Mouse (Mus musculus) limb, embryonic 13.5 days (tissue): ENCODE results near the gene Lsamp. TPM values are rescaled to one million over a fixed set of nuclear protein-coding genes. Genes with fewer than 3 reads are reported as not detected.

Experiments used
- ATAC-seq: fragments of 200-750 bp; cut with Nextera tagmentation; 2 replicates; pipeline ENCODE4 v1.8.0; 2017; ENCODE audit warnings: low read depth, moderate number of reproducible peaks, moderate TSS enrichment; ENCODE audit not compliant: low FRiP score
- H3K27ac ChIP-seq: fragments of 300-500 bp; sonication (generic); 2 replicates; pipeline ENCODE4 v1.5.1; 2015; ENCODE audit warnings: inconsistent platforms, mild to moderate bottlenecking, moderate library complexity
- H3K27me3 ChIP-seq: fragments of 300-500 bp; sonication (generic); 2 replicates; pipeline ENCODE4 v1.6.1; 2015; ENCODE audit warnings: mild to moderate bottlenecking, inconsistent platforms
- H3K36me3 ChIP-seq: fragments of 300-500 bp; sonication (generic); 2 replicates; pipeline ENCODE4 v1.6.1; 2015; ENCODE audit warnings: inconsistent platforms, mild to moderate bottlenecking, moderate library complexity
- H3K4me1 ChIP-seq: fragments of 300-500 bp; sonication (generic); 2 replicates; pipeline ENCODE4 v1.6.1; 2015; ENCODE audit warnings: inconsistent platforms
- H3K4me2 ChIP-seq: fragments of 300-500 bp; sonication (generic); replicated peaks from 2 replicates; pipeline ENCODE4 v1.6.1; 2015; ENCODE audit warnings: inconsistent platforms, mild to moderate bottlenecking, moderate library complexity
- H3K4me3 ChIP-seq: fragments of 300-500 bp; sonication (generic); 2 replicates; pipeline ENCODE4 v1.5.1; 2015; ENCODE audit warnings: moderate library complexity, mild to moderate bottlenecking, inconsistent platforms
- H3K9ac ChIP-seq: fragments of 300-500 bp; sonication (generic); 2 replicates; pipeline ENCODE4 v1.6.1; 2015; ENCODE audit warnings: mild to moderate bottlenecking, inconsistent platforms
- H3K9me3 ChIP-seq: fragments of 300-500 bp; sonication (generic); 2 replicates; pipeline ENCODE4 v1.6.1; 2016; ENCODE audit warnings: inconsistent platforms
- WGBS: fragments of 180-500 bp; shearing (Covaris S2); methylation state at CpG from one replicate; pipeline ENCODE4 v1.1.7; 2015; 5-methylcytosine and 5-hydroxymethylcytosine counted together
- polyA plus RNA-seq: library from polyadenylated mRNA; unstranded; fragments of >200 nt; fragmentation: Nextera tagmentation; extraction: Ambion mirVana; gene quantifications from 2 replicates; pipeline ENCODE4 v1.2.1, GENCODE M21; 2015

The Lsamp gene
- polyA plus RNA-seq, 1 experiment from 2014 or later, result 11.3 TPM

- no peaks in the 10 kb centered on the region for H3K36me3 ChIP-seq
- H3K4me1 ChIP-seq, result no peaks in the 10 kb centered on the region
- no peak overlapping the region for H3K9ac ChIP-seq
- H3K4me2 ChIP-seq, result no peak overlapping the region
- no peak overlapping the region for H3K4me3 ChIP-seq
- H3K27me3 ChIP-seq, result no peaks in the 10 kb centered on the region
- ATAC-seq, result no peak
- WGBS, result 61% methylated on average over 5 of the region's 5 CpGs
- no peak overlapping the region for H3K27ac ChIP-seq
- H3K9me3 ChIP-seq, result no peaks in the 10 kb centered on the region
These were observed 1433.2 kb downstream of the Lsamp start for GRCm38 (mm10) chr16:41417363-41417762.

- Histone ChIP-seq H3K9me3 (no peaks in the 10 kb centered on the region), H3K9ac (no peak overlapping the region), H3K4me2 (no peak overlapping the region), H3K27me3 (no peaks in the 10 kb centered on the region), H3K27ac (no peak overlapping the region), H3K4me3 (no peak overlapping the region), H3K4me1 (no peaks in the 10 kb centered on the region), H3K36me3 (no peaks in the 10 kb centered on the region)
- ATAC-seq, result no peak
- 80% methylated on average over 2 of the region's 2 CpGs for WGBS
These were observed 1483.2 kb downstream of the Lsamp start for GRCm38 (mm10) chr16:41467391-41467790.

GRCm38 (mm10) chr16:41478694-41479093, 1494.5 kb downstream of the Lsamp start:
- H3K27me3 ChIP-seq, result no peaks in the 10 kb centered on the region
- H3K4me2 ChIP-seq, result no peak overlapping the region
- H3K27ac ChIP-seq, result no peak overlapping the region
- H3K9me3 ChIP-seq, result no peaks in the 10 kb centered on the region
- H3K4me3 ChIP-seq, result no peak overlapping the region
- ATAC-seq, result no peak
- H3K9ac ChIP-seq, result no peak overlapping the region
- no peaks in the 10 kb centered on the region for H3K36me3 ChIP-seq
- no peaks in the 10 kb centered on the region for H3K4me1 ChIP-seq
- 64% methylated on average over 5 of the region's 5 CpGs for WGBS

GRCm38 (mm10) chr16:41481832-41482231, 1497.7 kb downstream of the Lsamp start:
- Histone ChIP-seq H3K9ac (no peak overlapping the region), H3K4me1 (no peaks in the 10 kb centered on the region), H3K36me3 (no peaks in the 10 kb centered on the region), H3K4me2 (no peak overlapping the region), H3K4me3 (no peak overlapping the region), H3K9me3 (no peaks in the 10 kb centered on the region), H3K27ac (no peak overlapping the region), H3K27me3 (no peaks in the 10 kb centered on the region)
- ATAC-seq, result no peak
- 90% methylated on average over 1 of the region's 1 CpGs for WGBS

GRCm38 (mm10) chr16:41510915-41511552, 1526.9 kb downstream of the Lsamp start:
- Histone ChIP-seq H3K9me3 (no peaks in the 10 kb centered on the region), H3K4me2 (peak overlapping the region; percentile 28), H3K36me3 (no peaks in the 10 kb centered on the region), H3K4me1 (peaks cover 9% of the 10 kb centered on the region), H3K9ac (no peak overlapping the region), H3K27me3 (peaks cover 13% of the 10 kb centered on the region; the same call in 1 of the 2 replicates), H3K27ac (no peak overlapping the region), H3K4me3 (no peak overlapping the region)
- ATAC-seq, result peak; percentile 78; the same call in 1 of the 2 replicates
- 9% methylated on average over 6 of the region's 6 CpGs for WGBS

- no peak overlapping the region for H3K27ac ChIP-seq
- H3K36me3 ChIP-seq, result no peaks in the 10 kb centered on the region
- no peak overlapping the region for H3K4me3 ChIP-seq
- 36% methylated on average over 4 of the region's 4 CpGs for WGBS
- no peaks in the 10 kb centered on the region for H3K9me3 ChIP-seq
- H3K9ac ChIP-seq, result no peak overlapping the region
- H3K4me2 ChIP-seq, result no peak overlapping the region
- H3K27me3 ChIP-seq, result no peaks in the 10 kb centered on the region
- ATAC-seq, result no peak
- no peaks in the 10 kb centered on the region for H3K4me1 ChIP-seq
These were observed 1537.4 kb downstream of the Lsamp start for GRCm38 (mm10) chr16:41521566-41521965.

- no peaks in the 10 kb centered on the region for H3K27me3 ChIP-seq
- no peaks in the 10 kb centered on the region for H3K36me3 ChIP-seq
- no peak for ATAC-seq
- H3K9ac ChIP-seq, result no peak overlapping the region
- no peaks in the 10 kb centered on the region for H3K9me3 ChIP-seq
- no peak overlapping the region for H3K4me2 ChIP-seq
- H3K4me1 ChIP-seq, result no peaks in the 10 kb centered on the region
- 74% methylated on average over 10 of the region's 10 CpGs for WGBS
- H3K27ac ChIP-seq, result no peak overlapping the region
- H3K4me3 ChIP-seq, result no peak overlapping the region
These were observed 1540.1 kb downstream of the Lsamp start for GRCm38 (mm10) chr16:41524266-41524665.

GRCm38 (mm10) chr16:41532661-41533551, 1548.7 kb downstream of the Lsamp start:
- Histone ChIP-seq H3K4me2 (peak overlapping the region; percentile 80), H3K9me3 (no peaks in the 10 kb centered on the region), H3K4me1 (0 out of 2 replicates have a peak, but pooled peaks cover 3% of the 10 kb centered on the region), H3K4me3 (peak overlapping the region; percentile 60), H3K27ac (peak overlapping the region; percentile 61), H3K9ac (peak overlapping the region; percentile 74), H3K27me3 (peaks cover 19% of the 10 kb centered on the region), H3K36me3 (no peaks in the 10 kb centered on the region)
- ATAC-seq, result peak; percentile 83
- 1% methylated on average over 38 of the region's 38 CpGs for WGBS

- Histone ChIP-seq H3K9me3 (no peaks in the 10 kb centered on the region), H3K4me2 (peak overlapping the region; percentile 80), H3K27me3 (peaks cover 19% of the 10 kb centered on the region), H3K9ac (peak overlapping the region; percentile 74), H3K4me3 (peak overlapping the region; percentile 60), H3K27ac (no peak overlapping the region), H3K4me1 (0 out of 2 replicates have a peak, but pooled peaks cover 3% of the 10 kb centered on the region), H3K36me3 (no peaks in the 10 kb centered on the region)
- WGBS, result 15% methylated on average over 6 of the region's 6 CpGs
- ATAC-seq, result no peak
These were observed 1549.5 kb downstream of the Lsamp start for GRCm38 (mm10) chr16:41533686-41534085.

- ATAC-seq, result no peak
- WGBS, result 63% methylated on average over 1 of the region's 1 CpGs
- Histone ChIP-seq H3K27me3 (peaks cover 19% of the 10 kb centered on the region), H3K27ac (no peak overlapping the region), H3K4me1 (0 out of 2 replicates have a peak, but pooled peaks cover 3% of the 10 kb centered on the region), H3K4me3 (no peak overlapping the region), H3K9ac (no peak overlapping the region), H3K9me3 (no peaks in the 10 kb centered on the region), H3K36me3 (no peaks in the 10 kb centered on the region), H3K4me2 (no peak overlapping the region)
These were observed 1551.6 kb downstream of the Lsamp start for GRCm38 (mm10) chr16:41535806-41536205.

- WGBS, result 47% methylated on average over 2 of the region's 2 CpGs
- Histone ChIP-seq H3K9ac (no peak overlapping the region), H3K4me1 (no peaks in the 10 kb centered on the region), H3K27ac (no peak overlapping the region), H3K4me2 (no peak overlapping the region), H3K4me3 (no peak overlapping the region), H3K36me3 (no peaks in the 10 kb centered on the region), H3K27me3 (no peaks in the 10 kb centered on the region), H3K9me3 (no peaks in the 10 kb centered on the region)
- no peak for ATAC-seq
These were observed 1558.5 kb downstream of the Lsamp start for GRCm38 (mm10) chr16:41542641-41543040.

GRCm38 (mm10) chr16:41551164-41551563, 1567.0 kb downstream of the Lsamp start:
- H3K4me2 ChIP-seq, result no peak overlapping the region
- H3K4me1 ChIP-seq, result peaks cover 11% of the 10 kb centered on the region
- no peaks in the 10 kb centered on the region for H3K36me3 ChIP-seq
- H3K9ac ChIP-seq, result no peak overlapping the region
- H3K4me3 ChIP-seq, result no peak overlapping the region
- no peaks in the 10 kb centered on the region for H3K27me3 ChIP-seq
- no peaks in the 10 kb centered on the region for H3K9me3 ChIP-seq
- no peak overlapping the region for H3K27ac ChIP-seq
- no peak for ATAC-seq
- 57% methylated on average over 3 of the region's 3 CpGs for WGBS
